Mouse (Mus musculus) E14TG2a.4 (cell line): ENCODE data around the gene St14.
A peak's percentile ranks its signal among the peaks of the same experiment; 100 is the strongest.

Source experiments
- H3K27me3 ChIP-seq: 2 replicates; pipeline ENCODE4 v1.6.1; 2014; ENCODE audit warnings: low read length, control low read depth; ENCODE audit not compliant: insufficient read depth
- H3K36me3 ChIP-seq: 2 replicates; pipeline ENCODE4 v1.6.1; 2014; ENCODE audit warnings: low read length, control low read depth; ENCODE audit not compliant: insufficient read depth
- H3K4me1 ChIP-seq: replicated peaks from 2 replicates; pipeline ENCODE4 v1.6.1; 2014; ENCODE audit warnings: low read depth, low read length, control low read depth
- H3K4me3 ChIP-seq: replicated peaks from 2 replicates; pipeline ENCODE4 v1.5.1; 2014; ENCODE audit warnings: mild to moderate bottlenecking, low read length
- H3K9me3 ChIP-seq: 2 replicates; pipeline ENCODE4 v1.6.1; 2014; ENCODE audit warnings: low read length, control low read depth
- CTCF ChIP-seq: conservative IDR thresholded peaks from 2 replicates; pipeline ENCODE4 v1.5.1; 2014; ENCODE audit warnings: low read length
- NANOG ChIP-seq: IDR thresholded peaks from 2 replicates; pipeline ENCODE4 v1.6.1; 2014; ENCODE audit warnings: borderline replicate concordance, low read length, mixed read lengths
- POU5F1 ChIP-seq: IDR thresholded peaks from 2 replicates; pipeline ENCODE4 v1.6.1; 2014; ENCODE audit warnings: low read length, borderline replicate concordance

Gene St14

DNA sequence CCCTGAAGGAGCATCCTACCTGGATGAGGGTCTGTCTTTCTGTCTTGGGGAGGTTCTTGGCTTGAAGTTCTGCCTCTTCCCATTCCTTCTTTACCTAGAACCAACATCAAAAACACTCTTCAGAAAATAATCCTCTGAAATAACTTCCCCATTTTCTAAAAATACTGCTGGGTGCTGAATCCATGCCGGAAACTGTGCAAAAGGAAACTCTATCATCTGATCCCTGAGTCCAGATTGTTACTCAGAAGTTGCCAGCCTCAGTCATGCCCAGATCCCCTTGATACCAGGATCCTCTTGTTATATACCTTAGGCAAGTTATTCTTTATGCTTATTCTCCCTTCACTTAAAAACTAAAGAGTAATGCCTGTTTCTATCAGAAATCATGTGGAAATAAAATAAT, 31.7 kb upstream of the St14 start:
- Histone ChIP-seq H3K4me1 (peaks cover 15% of the 10 kb centered on the region), H3K36me3 (peaks cover 94% of the 10 kb centered on the region), H3K27me3 (no peaks in the 10 kb centered on the region), H3K9me3 (no peaks in the 10 kb centered on the region), H3K4me3 (no peak overlapping the region)
- no peak for TF ChIP-seq NANOG

DNA sequence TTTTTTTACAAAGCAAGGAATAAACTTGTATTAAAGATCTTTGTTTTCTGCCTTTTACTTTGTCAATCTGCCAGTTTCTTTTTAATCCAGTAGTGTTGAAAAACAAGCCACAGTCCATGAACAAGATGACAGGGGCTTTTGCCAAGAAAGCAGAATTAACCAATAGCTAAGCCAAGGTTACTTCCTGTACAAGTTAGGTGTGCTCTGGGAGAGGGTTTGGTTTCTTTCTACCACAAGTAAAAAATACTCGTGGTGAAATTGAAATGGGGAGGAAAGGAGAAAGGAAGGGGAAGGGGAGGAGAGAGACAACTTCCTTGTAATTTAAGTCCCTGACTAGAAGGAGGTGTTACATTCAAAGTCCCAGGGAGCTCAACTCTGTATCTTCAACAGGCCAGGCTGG, 31.3 kb upstream of the St14 start:
- Histone ChIP-seq H3K9me3 (no peaks in the 10 kb centered on the region), H3K27me3 (no peaks in the 10 kb centered on the region), H3K4me1 (peaks cover 11% of the 10 kb centered on the region), H3K4me3 (no peak overlapping the region), H3K36me3 (peaks cover 94% of the 10 kb centered on the region)
- TF ChIP-seq CTCF: no peak
- TF ChIP-seq NANOG: no peak
- TF ChIP-seq POU5F1: no peak

DNA sequence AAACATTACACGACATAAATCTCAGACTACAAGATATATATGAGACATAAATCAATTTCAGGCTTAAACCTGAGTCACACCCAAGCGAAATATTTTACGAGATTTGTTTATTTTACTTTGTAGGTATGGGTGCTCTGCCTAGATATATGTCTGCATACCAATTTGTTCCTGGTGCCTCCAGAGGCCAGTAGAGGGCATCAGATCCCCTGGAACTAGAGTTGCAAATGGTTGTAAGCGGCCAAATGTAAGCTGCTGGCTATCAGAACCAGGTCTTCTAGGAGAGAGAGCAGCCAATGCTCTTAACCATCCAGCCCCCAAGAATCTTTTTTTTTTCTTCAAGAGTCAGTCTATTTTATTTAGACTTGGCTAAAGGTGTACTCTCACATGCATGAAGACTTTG, 28.3 kb upstream of the St14 start:
- peaks cover 98% of the 10 kb centered on the region for H3K36me3 ChIP-seq
- H3K4me3 ChIP-seq: no peak overlapping the region
- TF ChIP-seq NANOG (no peak), POU5F1 (no peak), CTCF (peak; percentile 51)

DNA sequence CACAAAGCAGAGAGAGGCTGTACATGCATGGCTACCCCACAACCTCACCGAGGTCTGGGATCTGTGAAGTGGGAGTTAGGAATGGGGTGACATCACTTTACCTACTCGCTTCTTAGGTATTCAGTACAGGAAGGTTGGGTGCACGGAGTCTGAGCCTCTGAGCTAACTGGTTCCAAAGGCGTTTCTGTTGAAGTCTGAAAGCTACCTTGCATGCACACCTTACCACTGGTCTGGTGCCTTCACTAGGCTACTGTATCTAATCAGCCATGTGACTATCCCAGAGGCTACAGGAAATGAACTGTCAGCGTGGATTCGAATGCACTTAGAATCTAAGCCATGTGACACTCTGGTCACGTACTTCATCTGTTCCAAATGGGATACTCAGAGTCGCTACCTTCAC, 24.9 kb upstream of the St14 start:
- peaks cover 97% of the 10 kb centered on the region for H3K36me3 ChIP-seq
- no peak overlapping the region for H3K4me3 ChIP-seq
- H3K9me3 ChIP-seq: no peaks in the 10 kb centered on the region
- no peaks in the 10 kb centered on the region for H3K27me3 ChIP-seq
- H3K4me1 ChIP-seq: no peaks in the 10 kb centered on the region
- TF ChIP-seq POU5F1 (no peak), NANOG (no peak), CTCF (no peak)

More for the DNA sequence above, 28.3 kb upstream of the St14 start:
- H3K9me3 ChIP-seq: no peaks in the 10 kb centered on the region
- no peaks in the 10 kb centered on the region for H3K4me1 ChIP-seq
- no peaks in the 10 kb centered on the region for H3K27me3 ChIP-seq

DNA sequence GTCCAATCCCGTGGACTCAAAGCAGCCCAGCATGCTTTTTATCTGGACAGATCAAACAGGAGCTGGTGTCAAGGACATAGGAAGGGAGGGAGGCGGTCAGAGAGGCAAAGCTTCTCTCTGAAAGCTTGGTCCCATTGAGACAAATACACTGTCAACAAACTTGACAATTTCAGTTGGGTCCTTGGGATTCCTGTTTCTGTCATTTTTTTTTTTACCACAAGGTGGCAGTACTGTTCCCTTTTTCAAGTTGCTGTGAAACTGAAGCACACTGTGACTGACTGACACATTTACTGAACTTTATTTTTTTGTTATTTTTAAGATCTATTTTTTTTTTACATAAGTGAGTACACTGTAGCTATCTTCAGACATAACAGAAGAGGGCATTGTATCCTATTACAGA, 19.4 kb upstream of the St14 start:
- H3K4me1 ChIP-seq: peaks cover 23% of the 10 kb centered on the region
- H3K4me3 ChIP-seq: no peak overlapping the region
- no peaks in the 10 kb centered on the region for H3K27me3 ChIP-seq
- H3K36me3 ChIP-seq: peaks cover 90% of the 10 kb centered on the region
- no peak for TF ChIP-seq POU5F1
- TF ChIP-seq CTCF: peak; percentile 61
- no peaks in the 10 kb centered on the region for H3K9me3 ChIP-seq

DNA sequence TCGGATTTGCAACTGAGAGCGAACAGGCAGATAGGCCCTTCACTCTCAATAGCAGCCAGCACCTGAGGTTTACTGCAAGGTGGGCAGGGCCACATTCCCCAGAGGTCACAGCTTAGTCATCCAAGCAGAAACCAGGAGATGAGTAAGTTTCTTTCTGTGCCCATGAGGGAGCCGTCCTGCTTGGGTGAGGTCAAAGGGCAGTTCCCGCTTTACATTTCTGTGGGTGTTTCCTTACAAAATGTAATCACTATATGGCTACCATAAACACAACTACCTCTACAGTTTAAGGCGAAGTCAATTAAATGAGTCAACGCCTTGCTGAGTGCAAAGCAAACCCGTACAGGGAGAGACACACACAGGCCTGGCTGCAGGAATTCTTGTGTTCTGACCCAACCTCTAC, 16.5 kb upstream of the St14 start:
- Histone ChIP-seq H3K4me3 (no peak overlapping the region), H3K27me3 (no peaks in the 10 kb centered on the region), H3K9me3 (no peaks in the 10 kb centered on the region), H3K36me3 (peaks cover 70% of the 10 kb centered on the region), H3K4me1 (peaks cover 30% of the 10 kb centered on the region)
- TF ChIP-seq POU5F1 (no peak), NANOG (no peak), CTCF (no peak)

DNA sequence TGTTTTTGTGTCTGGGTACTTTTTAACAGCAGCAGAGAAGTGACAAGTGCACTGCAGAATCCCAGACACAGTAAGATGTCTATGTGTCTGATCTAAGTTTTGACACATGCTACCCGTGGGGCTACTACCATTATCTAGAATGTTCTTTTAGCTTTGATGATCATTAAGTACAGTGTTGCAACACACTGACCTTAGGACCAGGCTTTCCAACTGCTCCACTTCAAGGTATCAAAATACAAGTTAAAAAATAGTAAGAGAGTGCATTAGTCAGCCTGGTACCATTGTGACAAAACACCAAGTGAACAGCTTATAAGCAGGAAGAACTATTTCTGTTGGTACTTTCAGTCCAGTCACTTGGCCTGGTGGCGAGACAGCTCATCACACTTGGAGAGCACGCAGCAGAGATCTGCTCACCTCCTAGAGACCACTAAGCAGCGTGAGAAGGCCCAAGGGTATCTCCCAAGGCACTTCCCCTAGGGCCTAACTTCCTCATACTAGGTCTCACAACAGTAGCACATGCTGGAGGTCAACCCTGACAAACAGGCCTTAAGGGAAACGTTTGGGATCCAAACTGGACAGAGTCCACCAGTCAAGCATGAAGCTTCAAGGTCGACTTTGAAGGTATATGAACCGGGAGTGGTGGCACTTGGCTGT, 13.7 kb upstream of the St14 start:
- Histone ChIP-seq H3K9me3 (no peaks in the 10 kb centered on the region), H3K4me1 (peaks cover 30% of the 10 kb centered on the region), H3K36me3 (peaks cover 47% of the 10 kb centered on the region), H3K27me3 (no peaks in the 10 kb centered on the region), H3K4me3 (no peak overlapping the region)
- TF ChIP-seq POU5F1 (no peak), NANOG (no peak), CTCF (no peak)

DNA sequence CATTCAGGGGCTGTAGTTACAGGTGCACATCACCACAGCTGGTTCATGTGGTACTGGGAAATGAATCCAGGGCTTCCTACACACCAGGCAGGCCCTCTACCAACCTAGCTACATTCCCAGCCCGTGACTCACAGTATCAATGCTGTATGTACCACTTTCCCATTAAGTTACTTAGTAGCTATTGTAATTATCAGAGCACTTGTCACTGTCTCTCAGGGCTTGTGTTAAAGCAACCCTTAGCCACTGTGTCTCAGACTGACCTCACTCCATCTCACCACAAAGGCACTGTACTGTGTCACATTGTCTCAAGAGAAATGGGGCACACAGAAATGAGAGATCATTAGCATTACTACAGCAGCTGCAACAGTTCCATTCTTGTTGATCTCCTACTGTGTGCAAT, 11.3 kb upstream of the St14 start:
- Histone ChIP-seq H3K4me1 (peaks cover 14% of the 10 kb centered on the region), H3K36me3 (peaks cover 22% of the 10 kb centered on the region), H3K9me3 (no peaks in the 10 kb centered on the region), H3K27me3 (no peaks in the 10 kb centered on the region), H3K4me3 (no peak overlapping the region)
- no peak for TF ChIP-seq POU5F1
- TF ChIP-seq NANOG: no peak
- TF ChIP-seq CTCF: no peak

DNA sequence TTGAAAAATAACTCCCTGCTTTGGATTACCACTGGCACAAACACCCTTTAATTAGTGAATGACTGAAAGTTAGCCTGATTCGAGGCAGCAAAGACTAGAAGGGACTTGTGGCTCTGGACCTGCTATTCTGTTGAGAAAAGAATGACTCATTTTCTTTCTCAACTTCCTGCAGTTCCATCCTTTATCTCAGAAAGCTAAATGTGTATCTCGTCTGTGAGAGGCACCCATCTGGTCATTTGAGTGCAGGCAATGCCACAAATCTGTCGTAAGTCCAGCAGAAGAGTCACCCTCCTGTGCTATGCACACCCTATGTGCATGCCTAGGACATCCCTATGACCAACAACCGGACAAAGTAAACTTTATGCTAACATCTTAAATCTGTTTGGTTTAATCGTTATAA, 1.5 kb upstream of the St14 start:
- no peak overlapping the region for H3K4me3 ChIP-seq
- no peaks in the 10 kb centered on the region for H3K9me3 ChIP-seq
- H3K27me3 ChIP-seq: peaks cover 49% of the 10 kb centered on the region
- H3K36me3 ChIP-seq: no peaks in the 10 kb centered on the region
- TF ChIP-seq NANOG (no peak), CTCF (no peak), POU5F1 (no peak)
- H3K4me1 ChIP-seq: peaks cover 34% of the 10 kb centered on the region
